Mouse (Mus musculus) skeletal muscle tissue, postnatal 0 days (tissue): Measurements from ENCODE around the gene Stx2. TPM values are rescaled to one million over a fixed set of nuclear protein-coding genes. Genes with fewer than 3 reads are reported as not detected.

Experiments used
- polyA plus RNA-seq: library from polyadenylated mRNA; unstranded; fragments of >200 nt; fragmentation: Nextera tagmentation; extraction: Ambion mirVana; gene quantifications from 2 replicates; pipeline ENCODE4 v1.2.1, GENCODE M21; 2015

Stx2 gene
- polyA plus RNA-seq: 14.3 and 18.1 TPM in 2 replicates

DNA sequence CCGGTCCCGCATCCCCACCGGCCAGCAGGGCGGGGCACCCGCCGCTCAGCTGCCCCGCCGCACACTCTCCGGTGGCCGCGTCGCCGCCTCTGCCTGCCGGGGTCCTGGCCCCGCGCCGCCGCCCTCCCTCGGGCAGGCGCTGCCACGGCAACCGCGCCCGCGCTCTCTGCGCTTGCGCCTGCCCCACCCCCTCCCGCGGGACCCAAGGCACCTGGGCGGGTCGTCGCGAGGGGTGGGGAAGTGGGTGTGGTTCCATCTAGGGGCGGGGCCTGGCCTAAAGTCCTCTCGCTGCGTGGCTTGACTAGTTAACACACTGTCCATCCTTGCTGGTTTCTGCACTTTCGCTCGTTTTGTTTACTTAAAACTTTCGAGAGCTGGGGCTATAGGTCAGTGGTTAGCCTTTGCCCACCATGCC lies at the start of gene Stx2:
Gene Stx2 (minus strand): TSS at position 163 of the 415 bp plus-strand sequence.

DNA sequence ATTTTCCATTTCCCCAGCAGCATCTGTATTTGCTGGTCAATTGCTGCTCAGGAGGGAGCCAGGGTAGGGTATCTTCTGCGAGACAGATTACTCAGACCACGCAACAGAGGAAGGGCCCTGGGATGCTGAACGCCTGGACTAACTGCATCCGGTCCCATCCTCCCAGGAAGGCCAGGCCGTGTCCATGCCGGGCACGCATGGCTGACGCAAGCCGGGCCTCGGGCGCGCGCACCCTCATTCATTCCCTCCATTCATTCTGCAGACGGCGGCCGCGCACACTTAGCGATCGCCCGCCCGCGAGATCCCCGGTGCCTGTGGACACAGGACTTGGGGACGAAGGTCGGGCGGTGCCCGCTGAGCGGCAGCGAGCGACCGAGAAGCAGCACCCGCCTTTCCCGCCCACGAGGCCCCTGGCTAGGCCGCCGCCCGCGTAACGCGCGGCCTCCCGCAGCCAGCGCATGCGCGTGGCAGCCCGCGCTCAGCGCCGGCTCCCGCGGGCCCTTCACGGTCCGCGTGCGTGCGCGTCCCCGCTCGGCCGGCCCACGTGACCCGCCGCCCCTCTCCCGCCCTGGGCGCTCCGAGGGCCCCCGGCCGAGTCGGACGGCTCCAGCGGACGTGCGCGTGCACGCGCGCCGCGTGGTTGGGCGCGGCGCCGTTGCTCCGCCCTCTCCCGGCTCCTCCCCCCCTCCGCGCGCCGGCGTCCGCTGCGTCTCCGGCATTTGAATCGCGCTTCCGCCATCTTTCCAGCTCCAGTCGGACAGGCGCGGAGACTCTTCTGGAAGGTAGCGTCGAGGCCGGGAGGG lies 11.3 kb upstream of the Stx2 start, which contains the start of gene Ran:
Gene Ran (plus strand): TSS at position 573 of the 803 bp plus-strand sequence.

DNA sequence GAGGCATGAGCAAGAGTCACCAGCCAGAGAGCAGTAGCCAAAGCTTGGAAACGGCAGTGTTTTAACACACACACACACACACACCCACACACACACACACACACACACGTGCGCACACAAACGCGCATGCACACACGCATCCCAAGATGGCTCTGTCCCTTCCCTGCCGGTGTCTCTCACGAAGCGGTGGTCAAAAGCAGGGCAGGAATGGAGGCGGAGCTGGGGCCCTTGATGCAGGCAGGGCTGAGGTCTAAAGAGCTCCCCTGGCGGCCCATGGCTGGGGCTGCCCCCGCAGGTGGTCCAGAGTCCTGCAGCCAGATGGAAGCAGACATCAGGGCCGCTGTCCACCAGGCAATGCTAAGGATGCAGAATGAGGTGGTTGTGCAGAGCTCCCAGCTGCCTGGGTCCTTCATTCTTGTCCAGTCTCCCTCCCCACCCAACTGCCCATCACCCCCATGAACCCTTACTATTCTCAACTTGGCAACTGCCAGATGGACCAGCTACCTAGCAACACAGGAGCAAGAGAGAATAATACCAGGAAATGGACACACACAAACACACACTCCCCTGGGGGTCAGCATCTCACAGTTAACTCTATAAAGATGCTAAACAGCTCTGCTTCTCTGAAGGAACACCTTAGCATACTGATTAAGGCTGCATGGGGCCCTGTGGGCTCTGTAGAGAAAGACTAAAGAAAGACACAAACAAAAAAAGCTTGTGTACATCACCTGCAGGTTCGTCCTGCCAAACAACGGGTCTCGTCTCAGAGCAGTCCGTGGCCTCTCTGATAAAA lies 54.9 kb downstream of the Stx2 start, which contains the start of gene Rimbp2:
Gene Rimbp2 (minus strand): TSS at position 209 of the 793 bp plus-strand sequence.

Other genes with a start within 250 kb of the Stx2 start
- gene Rimbp2, start 55.1 kb downstream of the Stx2 start, polyA plus RNA-seq: not detected in 2 replicates
- 124 and 167 TPM in 2 replicates for gene Ran, start 11.5 kb upstream of the Stx2 start, polyA plus RNA-seq
- gene Adgrd1, start 88.2 kb upstream of the Stx2 start, polyA plus RNA-seq: 3.5 and 4.7 TPM in 2 replicates